Mouse (Mus musculus): ENCODE results near the gene Gm19684.
"Not testable (repeated sequence)": the region's sequence is repeated elsewhere in the genome, so short reads cannot be mapped to it uniquely, and the experiment has no call there.

Gene Gm19684

DNA sequence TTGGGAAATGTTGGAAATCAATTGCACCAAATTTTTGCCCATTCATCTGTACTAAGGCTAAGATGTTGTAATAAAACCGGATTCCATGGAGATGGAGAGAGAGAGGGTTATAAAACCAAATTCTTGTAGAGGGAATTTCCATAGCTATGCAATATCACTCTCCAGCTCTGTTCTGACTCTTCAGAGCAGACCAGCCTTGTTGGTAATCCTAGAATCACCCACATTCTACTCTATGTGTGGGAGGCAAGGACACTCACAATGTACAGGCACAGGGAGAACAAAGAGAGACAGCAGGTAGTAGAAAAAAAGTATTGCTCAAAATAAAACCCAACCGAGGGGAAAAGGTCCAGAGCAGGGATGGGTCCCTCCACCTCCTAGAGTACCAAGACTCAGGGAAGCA is 54.7 kb downstream of the Gm19684 start:
- in situ Hi-C loops (cut with MboI), result not testable (repeated sequence)

DNA sequence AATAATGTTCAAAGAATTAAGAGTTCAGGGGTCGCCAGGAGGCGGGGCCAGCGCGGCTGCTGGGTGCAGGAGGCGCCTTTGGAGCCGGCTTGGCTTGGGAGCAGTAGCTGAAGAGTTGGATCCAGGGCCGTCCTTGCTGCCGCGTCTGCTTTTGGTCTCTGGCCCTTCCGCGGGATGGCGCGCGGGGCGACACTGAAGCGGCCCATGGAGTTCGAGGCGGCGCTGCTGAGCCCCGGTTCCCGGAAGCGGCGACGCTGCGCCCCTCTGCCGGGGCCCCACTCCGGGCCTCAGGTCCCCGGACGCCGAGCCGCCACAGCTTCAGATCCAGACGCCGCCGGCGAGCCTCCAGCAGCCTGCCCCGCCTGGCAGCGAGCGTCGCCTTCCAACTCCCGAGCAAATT is 57.5 kb downstream of the Gm19684 start:
- in situ Hi-C loops (cut with MboI), result not testable (repeated sequence)

Measured in mature B cell (primary cell).